Mouse (Mus musculus): ENCODE data around the gene Gm21992. TPM values are rescaled to one million over a fixed set of nuclear protein-coding genes. Genes with fewer than 3 reads are reported as not detected.
A peak's percentile ranks its signal among the peaks of the same experiment; 100 is the strongest.

Gm21992 gene
- polyA plus RNA-seq (2015; fragmentation: Nextera tagmentation; extraction: Ambion mirVana), result 30.9 and 36.3 TPM in 2 replicates

GRCm38 (mm10) chr19:4811063-4811908, at the start of gene Gm21992, which contains the start of gene Rbm14:
Gm21992 (minus strand) TSS chr19:4811612.
Rbm14 (minus strand) TSS chr19:4811634.
- WGBS, result under 1% methylated on average over 83 of the region's 83 CpGs
- peak within 1 kb of the TSS; percentile 64 for H3K4me2 ChIP-seq (replicated peaks)
- peak within 1 kb of the TSS; percentile 93 for H3K4me3 ChIP-seq (replicated peaks)
- H3K27ac ChIP-seq (replicated peaks), result peak within 1 kb of the TSS; percentile 97
- no peaks in the 10 kb centered on the region for H3K9me3 ChIP-seq (replicated peaks)
- ATAC-seq (ENCODE audit: insufficient number of reproducible peaks, low FRiP score, low TSS enrichment, low read depth), result peak; percentile 98
- H3K36me3 ChIP-seq, result no peaks in the 10 kb centered on the region
- H3K27me3 ChIP-seq, result no peaks in the 10 kb centered on the region
- peak within 1 kb of the TSS; percentile 70 for H3K9ac ChIP-seq
- H3K4me1 ChIP-seq, result peaks cover 23% of the 10 kb centered on the region

- peaks cover 17% of the 10 kb centered on the region; the same call in 1 of the 2 replicates for H3K36me3 ChIP-seq
- no peak overlapping the region for H3K9ac ChIP-seq
- no peaks in the 10 kb centered on the region for H3K9me3 ChIP-seq (replicated peaks)
- ATAC-seq (ENCODE audit: insufficient number of reproducible peaks, low FRiP score, low TSS enrichment, low read depth), result no peak
- no peak overlapping the region for H3K4me2 ChIP-seq (replicated peaks)
- H3K4me1 ChIP-seq, result peaks cover 7% of the 10 kb centered on the region; the same call in 1 of the 2 replicates
- H3K27me3 ChIP-seq, result no peaks in the 10 kb centered on the region
- no peak overlapping the region for H3K27ac ChIP-seq (replicated peaks)
- whole genome bisulfite sequencing, result 62% methylated on average over 6 of the region's 6 CpGs
- no peak overlapping the region for H3K4me3 ChIP-seq (replicated peaks)
Observed at GRCm38 (mm10) chr19:4859081-4859480, 47.7 kb upstream of the Gm21992 start.

- ATAC-seq (ENCODE audit: insufficient number of reproducible peaks, low FRiP score, low TSS enrichment, low read depth), result no peak
- Histone ChIP-seq H3K27ac (replicated peaks) (no peak overlapping the region), H3K9ac (0 out of 2 replicates have a peak overlapping the region, but pooled peaks have one; percentile 57), H3K4me3 (replicated peaks) (peak overlapping the region; percentile 58; the same call in 1 of the 2 replicates), H3K4me2 (replicated peaks) (peak overlapping the region; percentile 95), H3K27me3 (no peaks in the 10 kb centered on the region), H3K4me1 (peaks cover 7% of the 10 kb centered on the region; the same call in 1 of the 2 replicates), H3K36me3 (peaks cover 13% of the 10 kb centered on the region; the same call in 1 of the 2 replicates), H3K9me3 (replicated peaks) (no peaks in the 10 kb centered on the region)
- 70% methylated on average over 4 of the region's 4 CpGs for WGBS
Observed at GRCm38 (mm10) chr19:4855951-4856350, 44.5 kb upstream of the Gm21992 start.

- no peaks in the 10 kb centered on the region for H3K9me3 ChIP-seq (replicated peaks)
- no peak overlapping the region for H3K27ac ChIP-seq (replicated peaks)
- ATAC-seq (ENCODE audit: insufficient number of reproducible peaks, low FRiP score, low TSS enrichment, low read depth), result peak; percentile 55
- WGBS, result 1% methylated on average over 14 of the region's 14 CpGs
- H3K9ac ChIP-seq, result peak overlapping the region; percentile 57
- no peaks in the 10 kb centered on the region for H3K27me3 ChIP-seq
- peak overlapping the region; percentile 95 for H3K4me2 ChIP-seq (replicated peaks)
- H3K4me3 ChIP-seq (replicated peaks), result peak overlapping the region; percentile 58
- peaks cover 10% of the 10 kb centered on the region; the same call in 1 of the 2 replicates for H3K36me3 ChIP-seq
- H3K4me1 ChIP-seq, result peaks cover 7% of the 10 kb centered on the region; the same call in 1 of the 2 replicates
Observed at GRCm38 (mm10) chr19:4855470-4855820, 44.0 kb upstream of the Gm21992 start.

- Histone ChIP-seq H3K4me1 (peaks cover 7% of the 10 kb centered on the region; the same call in 1 of the 2 replicates), H3K9me3 (replicated peaks) (no peaks in the 10 kb centered on the region), H3K4me3 (replicated peaks) (peak within 1 kb of the TSS; percentile 58), H3K4me2 (replicated peaks) (peak within 1 kb of the TSS; percentile 95), H3K27ac (replicated peaks) (no peak within 1 kb of the TSS), H3K36me3 (0 out of 2 replicates have a peak, but pooled peaks cover 7% of the 10 kb centered on the region), H3K27me3 (no peaks in the 10 kb centered on the region), H3K9ac (peak within 1 kb of the TSS; percentile 57)
- 3% methylated on average over 45 of the region's 45 CpGs for whole genome bisulfite sequencing
- ATAC-seq (ENCODE audit: insufficient number of reproducible peaks, low FRiP score, low TSS enrichment, low read depth), result peak; percentile 77; the same call in 1 of the 2 replicates
Observed at GRCm38 (mm10) chr19:4854552-4855469, 43.4 kb upstream of the Gm21992 start, which contains the start of gene Ctsf. Ctsf (plus strand) TSS chr19:4855130.

- 0 out of 2 replicates have a peak, but pooled peaks cover 3% of the 10 kb centered on the region for H3K4me1 ChIP-seq
- 47% methylated on average over 5 of the region's 5 CpGs for WGBS
- H3K9ac ChIP-seq, result no peak overlapping the region
- H3K9me3 ChIP-seq (replicated peaks), result no peaks in the 10 kb centered on the region
- H3K4me2 ChIP-seq (replicated peaks), result no peak overlapping the region
- no peak overlapping the region for H3K27ac ChIP-seq (replicated peaks)
- ATAC-seq (ENCODE audit: insufficient number of reproducible peaks, low FRiP score, low TSS enrichment, low read depth), result no peak
- no peaks in the 10 kb centered on the region for H3K27me3 ChIP-seq
- no peaks in the 10 kb centered on the region for H3K36me3 ChIP-seq
- no peak overlapping the region for H3K4me3 ChIP-seq (replicated peaks)
Observed at GRCm38 (mm10) chr19:4850281-4850680, 38.9 kb upstream of the Gm21992 start.

GRCm38 (mm10) chr19:4849800-4850199, 38.4 kb upstream of the Gm21992 start:
- 0 out of 2 replicates have a peak, but pooled peaks cover 3% of the 10 kb centered on the region for H3K4me1 ChIP-seq
- no peaks in the 10 kb centered on the region for H3K9me3 ChIP-seq (replicated peaks)
- no peaks in the 10 kb centered on the region for H3K27me3 ChIP-seq
- H3K27ac ChIP-seq (replicated peaks), result no peak overlapping the region
- no peak for ATAC-seq (ENCODE audit: insufficient number of reproducible peaks, low FRiP score, low TSS enrichment, low read depth)
- H3K36me3 ChIP-seq, result no peaks in the 10 kb centered on the region
- no peak overlapping the region for H3K4me2 ChIP-seq (replicated peaks)
- no peak overlapping the region for H3K9ac ChIP-seq
- no peak overlapping the region for H3K4me3 ChIP-seq (replicated peaks)
- 54% methylated on average over 4 of the region's 4 CpGs for WGBS

GRCm38 (mm10) chr19:4847490-4847889, 36.1 kb upstream of the Gm21992 start:
- H3K9me3 ChIP-seq (replicated peaks), result no peaks in the 10 kb centered on the region
- H3K9ac ChIP-seq, result no peak overlapping the region
- 23% methylated on average over 7 of the region's 7 CpGs for WGBS
- ATAC-seq (ENCODE audit: insufficient number of reproducible peaks, low FRiP score, low TSS enrichment, low read depth), result no peak
- no peak overlapping the region for H3K27ac ChIP-seq (replicated peaks)
- H3K36me3 ChIP-seq, result no peaks in the 10 kb centered on the region
- H3K4me2 ChIP-seq (replicated peaks), result no peak overlapping the region
- H3K4me3 ChIP-seq (replicated peaks), result no peak overlapping the region
- H3K27me3 ChIP-seq, result no peaks in the 10 kb centered on the region
- no peaks in the 10 kb centered on the region for H3K4me1 ChIP-seq

GRCm38 (mm10) chr19:4845846-4846245, 34.4 kb upstream of the Gm21992 start:
- Histone ChIP-seq H3K9ac (no peak overlapping the region), H3K4me3 (replicated peaks) (no peak overlapping the region), H3K27ac (replicated peaks) (no peak overlapping the region), H3K9me3 (replicated peaks) (no peaks in the 10 kb centered on the region), H3K4me1 (no peaks in the 10 kb centered on the region), H3K27me3 (peaks cover 16% of the 10 kb centered on the region), H3K4me2 (replicated peaks) (no peak overlapping the region), H3K36me3 (no peaks in the 10 kb centered on the region)
- WGBS, result 72% methylated on average over 2 of the region's 2 CpGs
- ATAC-seq (ENCODE audit: insufficient number of reproducible peaks, low FRiP score, low TSS enrichment, low read depth), result no peak

- Histone ChIP-seq H3K9me3 (replicated peaks) (no peaks in the 10 kb centered on the region), H3K9ac (no peak overlapping the region), H3K27me3 (peaks cover 28% of the 10 kb centered on the region), H3K27ac (replicated peaks) (no peak overlapping the region), H3K4me2 (replicated peaks) (no peak overlapping the region), H3K36me3 (no peaks in the 10 kb centered on the region), H3K4me1 (peaks cover 19% of the 10 kb centered on the region), H3K4me3 (replicated peaks) (no peak overlapping the region)
- WGBS, result 74% methylated on average over 2 of the region's 2 CpGs
- no peak for ATAC-seq (ENCODE audit: insufficient number of reproducible peaks, low FRiP score, low TSS enrichment, low read depth)
Observed at GRCm38 (mm10) chr19:4842611-4843010, 31.2 kb upstream of the Gm21992 start.
